Mouse (Mus musculus) heart, adult 18-20 months (tissue): Measurements from ENCODE around the gene Lrrc32. TPM values are rescaled to one million over a fixed set of nuclear protein-coding genes. Genes with fewer than 3 reads are reported as not detected.

Experiments
- DNase-seq, 2 experiments: peaks; one replicate each; pipeline ENCODE4 v3.0.0; 2021 to 2022; ENCODE audit warnings: mixed read lengths in 1 of 2
- long read RNA-seq, 2 experiments: library from polyadenylated mRNA; stranded (forward); transcript quantifications; one replicate each; pipeline ENCODE4 v2.0.0; 2021
- total RNA-seq, 2 experiments: library from RNA; stranded (reverse); gene quantifications; 2 replicates each; pipeline ENCODE4 v1.2.3; 2021

The Lrrc32 gene
- total RNA-seq = 1 to 10 TPM; 7.5 to 8.0 TPM
- long read RNA-seq, experiment 1, full-length matches to known transcripts = 8 of 9 reads
- long read RNA-seq, experiment 1, partial matches to known transcripts = 0 of 9 reads
- long read RNA-seq, experiment 1, other reads (novel, unspliced or antisense) = 1 of 9 reads
- long read RNA-seq, experiment 2, full-length matches to known transcripts = 4 of 6 reads
- long read RNA-seq, experiment 2, partial matches to known transcripts = 0 of 6 reads
- long read RNA-seq, experiment 2, other reads (novel, unspliced or antisense) = 2 of 6 reads

DNA sequence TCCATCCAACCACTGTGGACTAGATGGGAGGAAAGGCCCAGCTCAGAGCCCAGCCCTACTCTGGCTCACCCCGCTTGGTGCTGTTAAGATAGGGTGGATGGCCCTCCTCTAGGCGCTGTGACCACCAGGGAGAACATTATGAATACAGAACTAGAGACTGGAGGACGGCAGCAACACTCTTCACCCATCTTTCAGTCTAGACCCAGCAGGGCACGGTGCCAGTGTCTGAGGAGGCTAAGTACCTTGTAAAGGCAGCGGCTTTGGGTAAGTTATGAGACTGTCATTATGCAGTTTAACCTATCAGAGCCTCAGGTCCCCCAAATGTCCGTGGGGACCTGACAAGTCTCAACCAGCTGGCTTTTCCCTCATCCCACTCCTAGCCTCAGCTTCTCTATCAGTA lies at the start of gene Lrrc32:
Lrrc32 (plus strand) TSS at position 153 of the 400 bp plus-strand sequence.
- peak in 1 of 2 experiments; percentile 19 for DNase-seq

DNA sequence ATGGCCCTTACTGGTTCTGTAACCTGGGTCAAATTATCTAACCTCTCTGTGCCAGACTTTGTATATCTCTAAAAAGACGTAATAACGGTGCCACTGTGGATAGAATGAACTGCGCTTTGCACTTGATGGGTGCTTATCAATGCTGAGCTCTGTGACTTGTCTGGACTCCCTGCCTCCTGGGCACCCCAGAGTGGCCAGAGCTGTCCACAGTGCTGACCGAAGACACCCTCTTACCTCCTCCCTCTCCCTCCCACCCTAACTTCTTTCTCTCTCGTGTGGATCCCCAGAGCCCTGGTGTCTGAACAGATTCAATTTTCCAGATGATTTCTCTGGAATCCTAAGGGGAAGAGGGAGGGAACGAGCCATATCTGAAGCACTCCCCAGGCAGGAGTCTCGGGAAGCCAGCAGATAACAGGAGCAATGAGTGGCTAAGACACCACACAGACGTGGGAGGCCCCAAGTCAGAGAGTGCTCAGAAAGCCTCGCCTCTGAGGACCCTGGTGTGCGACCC lies 49.1 kb upstream of the Lrrc32 start, which contains the start of gene Gucy2d:
Gucy2d (plus strand) TSS at position 461 of the 511 bp plus-strand sequence.
- DNase-seq = no peak

DNA sequence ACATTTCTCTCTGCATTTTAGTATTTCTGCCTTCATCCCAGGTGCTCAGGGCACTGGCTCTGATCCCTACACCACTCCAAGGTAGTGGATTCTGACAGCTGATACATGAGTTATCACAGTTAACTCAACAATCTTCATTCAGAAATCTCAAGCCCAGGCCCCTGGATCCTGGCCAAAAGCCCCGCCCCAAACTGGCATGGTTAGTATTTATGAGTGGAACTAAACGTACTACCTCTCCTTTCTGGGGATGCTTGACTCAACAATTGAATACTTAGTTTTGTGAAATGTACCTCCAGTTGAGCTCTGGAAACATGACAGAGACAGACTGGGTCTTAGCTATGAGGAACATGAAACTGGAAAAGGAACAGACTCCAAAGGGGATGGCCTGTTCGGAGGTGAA lies 42.2 kb upstream of the Lrrc32 start:
- no peak for DNase-seq

DNA sequence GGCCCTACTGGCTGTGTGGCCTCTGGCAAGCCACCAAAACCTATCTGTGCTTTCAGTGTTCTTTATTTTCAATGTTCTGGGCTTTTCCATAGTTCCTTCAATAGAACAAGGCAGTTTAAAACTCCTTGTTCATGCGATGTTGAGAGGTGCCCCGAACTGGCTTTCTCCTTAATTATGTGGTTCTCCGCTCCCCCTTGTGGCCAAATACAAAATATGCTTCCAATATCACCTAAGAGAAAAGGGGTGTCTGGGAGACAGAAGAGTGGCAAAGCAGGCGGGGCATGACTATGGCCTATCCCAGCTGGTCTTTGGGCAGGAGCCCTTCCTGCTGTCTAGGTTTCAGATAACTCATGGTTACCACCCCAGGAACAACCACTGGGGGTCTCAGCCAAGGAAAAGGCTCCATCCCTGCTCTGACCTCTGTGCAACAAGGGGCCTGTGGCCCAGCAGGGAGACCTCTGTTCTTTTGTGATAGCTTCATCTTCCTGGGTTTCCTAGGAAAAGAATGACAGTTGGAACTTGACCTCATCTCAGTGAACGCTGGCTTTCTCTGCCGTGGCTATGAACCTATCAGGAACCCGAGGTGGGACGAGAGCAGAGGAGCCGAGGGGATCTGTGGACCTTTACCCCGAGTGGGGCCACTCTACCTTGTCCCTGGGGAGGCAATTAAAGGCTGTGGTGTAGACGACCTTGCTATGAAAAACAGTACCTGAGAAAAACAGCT lies 41.3 kb upstream of the Lrrc32 start:
- DNase-seq = peak; percentile 22 to 55

DNA sequence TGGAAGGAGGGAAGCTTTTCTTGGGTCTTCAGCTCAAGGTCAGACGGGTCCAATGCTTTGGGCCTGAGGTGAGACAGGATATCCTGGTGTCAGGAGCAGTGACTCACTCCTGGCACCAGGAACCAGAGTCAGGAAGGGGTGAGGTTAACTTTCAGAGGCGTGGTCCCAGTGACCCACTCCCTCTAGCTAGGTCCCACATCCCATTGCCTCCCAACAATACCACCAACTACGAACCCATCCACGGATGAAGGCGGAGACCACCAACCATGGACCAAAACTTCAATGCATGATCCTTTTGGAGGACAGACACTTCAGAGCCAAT lies 40.8 kb upstream of the Lrrc32 start:
- DNase-seq = peak in 1 of 2 experiments; percentile 35

DNA sequence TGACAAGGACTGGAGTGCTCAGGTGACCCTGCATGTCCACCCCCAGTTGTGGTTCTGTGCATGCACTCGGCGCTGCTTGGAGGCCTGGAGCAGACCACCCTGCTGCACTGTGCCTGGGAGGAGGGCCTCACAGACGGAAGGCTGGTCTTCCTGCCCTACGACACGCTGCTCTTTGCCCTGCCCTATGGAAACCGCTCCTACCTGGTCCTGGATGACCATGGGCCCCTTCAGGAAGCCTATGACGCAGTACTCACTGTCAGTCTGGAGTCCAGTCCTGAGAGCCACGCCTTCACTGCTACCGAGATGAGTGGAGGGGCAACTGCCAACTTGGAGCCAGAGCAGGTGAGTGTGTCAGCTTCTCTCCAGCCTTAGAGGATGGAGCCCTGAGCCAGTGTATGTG lies 39.4 kb upstream of the Lrrc32 start:
- no peak for DNase-seq

DNA sequence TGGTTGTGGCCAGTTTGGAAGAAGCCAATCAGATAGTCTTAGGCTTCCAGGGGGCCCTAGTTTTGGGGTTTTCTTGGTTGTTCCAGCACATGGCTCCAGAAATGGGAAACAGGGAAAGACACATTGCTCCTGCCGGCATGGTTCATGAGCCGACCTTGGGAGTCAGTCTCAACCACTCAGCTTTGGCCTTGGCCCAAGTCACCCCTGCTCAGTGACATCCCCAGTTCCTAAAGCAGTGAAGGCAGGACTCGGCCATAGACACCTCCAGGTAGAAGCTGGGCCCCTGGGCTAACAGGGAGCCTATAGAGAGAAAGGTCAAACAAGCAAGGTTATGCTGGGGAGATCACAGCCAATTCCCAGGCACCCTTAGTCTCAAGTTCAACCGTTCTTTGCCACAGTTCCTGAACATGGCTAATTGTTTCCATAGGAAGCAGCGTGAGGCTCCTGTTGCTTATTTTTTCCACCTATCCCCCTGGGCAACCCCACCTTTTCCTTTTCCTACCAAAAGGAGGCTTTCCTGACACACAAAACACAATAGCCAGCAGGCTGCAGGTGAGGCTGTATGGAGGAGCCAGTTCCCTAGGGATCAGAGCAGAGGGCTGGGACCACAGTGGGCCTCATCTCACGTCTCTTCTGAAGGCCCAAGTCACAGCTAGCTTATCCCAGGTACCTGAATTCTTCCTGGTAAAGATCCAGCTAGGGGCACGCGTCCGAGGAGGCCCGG lies 34.5 kb upstream of the Lrrc32 start:
- DNase-seq = peak in 1 of 2 experiments; percentile 29

DNA sequence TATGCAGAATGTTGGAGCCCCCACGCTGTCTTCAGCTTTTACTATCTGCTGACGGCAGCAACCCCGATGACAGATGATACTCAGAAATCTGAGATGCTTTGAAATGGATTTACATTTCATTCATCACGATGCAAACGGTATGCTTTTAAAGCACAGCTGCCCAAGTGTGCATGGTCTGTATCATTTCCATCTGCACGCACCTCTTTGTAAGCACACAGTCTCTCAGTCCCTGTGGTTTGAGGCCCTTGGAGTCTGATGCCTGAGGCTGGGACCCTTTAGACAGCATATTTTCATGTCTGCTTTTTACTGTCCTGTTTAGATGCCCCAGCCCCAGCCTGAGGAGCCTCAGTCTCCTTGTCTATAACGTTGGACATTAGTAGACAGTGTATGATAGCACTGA lies 28.8 kb upstream of the Lrrc32 start:
- no peak for DNase-seq

DNA sequence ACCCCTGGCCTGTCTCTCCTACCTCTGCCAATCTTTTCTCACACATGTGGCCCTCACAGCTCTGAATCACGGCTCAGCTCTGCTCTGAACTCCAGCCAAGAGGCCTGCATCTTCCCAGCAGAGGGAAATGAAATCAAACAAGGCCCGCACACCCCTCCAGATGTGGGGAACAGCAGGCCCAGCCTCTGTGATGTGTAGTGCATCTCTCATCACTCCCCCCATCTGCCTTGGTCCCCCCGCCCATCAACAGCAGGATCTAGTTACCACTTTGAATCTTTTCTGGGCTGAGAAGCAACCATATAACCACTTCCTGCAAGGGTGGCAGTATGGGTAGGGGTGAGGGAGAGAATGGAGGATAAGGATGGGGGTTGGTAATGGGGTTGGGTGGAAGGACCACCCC lies 20.0 kb upstream of the Lrrc32 start:
- no peak for DNase-seq

DNA sequence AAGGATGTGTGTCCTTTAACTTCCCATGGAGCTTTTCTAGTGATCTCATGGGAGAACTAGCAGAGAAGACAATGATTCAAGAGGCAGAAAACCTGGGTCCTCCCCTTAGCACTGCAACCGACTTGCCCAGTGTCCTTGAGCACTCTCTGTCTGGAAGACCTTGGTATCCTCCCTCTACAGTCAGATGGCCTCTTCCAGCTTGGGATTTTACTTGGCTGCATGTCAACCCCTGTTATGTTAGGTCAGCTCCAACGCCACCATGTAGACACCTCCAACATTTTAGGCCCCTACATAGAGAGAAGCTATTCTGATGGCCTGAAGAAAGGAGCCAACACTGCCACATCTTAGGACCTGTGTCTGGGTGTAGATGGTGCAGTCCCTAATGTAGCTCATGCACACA lies 16.6 kb upstream of the Lrrc32 start:
- no peak for DNase-seq

DNA sequence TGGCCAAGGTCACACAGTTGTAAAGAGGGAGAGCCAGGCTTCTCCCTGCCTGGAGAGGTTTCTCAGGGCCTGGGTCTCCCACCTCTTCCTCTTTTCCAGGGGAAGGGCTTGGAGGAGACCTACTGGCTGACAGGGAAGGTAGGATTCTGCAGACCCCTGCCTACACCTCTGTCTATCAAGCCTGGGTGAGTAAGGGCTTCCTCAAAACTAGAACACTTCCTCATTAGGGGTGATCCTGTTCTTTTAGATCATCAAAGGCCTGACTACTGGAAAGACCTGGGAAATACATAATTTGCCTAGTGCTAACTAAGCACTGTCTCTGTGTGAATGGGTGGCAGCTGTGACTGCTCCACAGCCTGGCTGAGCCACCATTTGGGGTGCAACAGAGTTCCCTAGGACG lies 14.5 kb upstream of the Lrrc32 start:
- DNase-seq = no peak

DNA sequence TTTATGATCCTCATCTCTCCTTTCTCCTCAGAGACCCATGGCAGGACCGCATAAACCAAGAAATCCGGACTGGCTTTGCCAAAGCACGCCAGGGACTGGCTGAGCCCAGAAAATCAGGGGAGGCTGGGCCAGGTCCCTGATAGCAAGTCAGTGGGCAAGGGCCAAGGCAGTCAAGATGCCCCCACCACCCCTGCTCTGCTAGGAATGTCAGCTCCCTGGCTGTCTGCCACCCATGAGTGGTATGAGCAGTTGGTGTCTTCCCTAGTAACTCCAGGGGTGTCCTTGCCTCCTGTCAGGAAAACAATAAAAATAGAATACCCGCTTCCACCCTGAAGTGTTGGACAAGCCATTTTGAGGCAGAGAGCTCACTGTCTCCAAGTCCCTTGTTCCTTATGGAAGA lies 11.9 kb upstream of the Lrrc32 start:
- no peak for DNase-seq

DNA sequence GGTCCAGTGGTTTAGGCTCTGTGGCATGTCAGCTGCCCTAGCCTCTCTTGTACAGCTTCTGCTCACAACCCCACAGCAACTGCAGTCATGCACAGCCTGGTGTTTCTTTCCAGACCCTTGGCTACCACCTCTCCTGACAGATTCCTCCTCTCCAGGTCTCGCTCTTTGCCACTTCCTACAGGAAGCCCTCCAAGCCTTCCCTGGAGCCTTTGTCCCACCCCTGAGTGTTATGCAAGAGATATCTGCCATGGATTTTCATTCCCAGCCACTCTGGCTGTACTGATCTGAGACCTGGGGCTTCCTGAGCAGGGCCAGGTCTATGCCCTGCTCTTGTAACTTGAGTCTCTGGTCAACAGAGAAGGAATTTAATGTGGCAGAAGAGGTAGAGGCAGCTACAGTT lies 8.6 kb upstream of the Lrrc32 start:
- DNase-seq = no peak

DNA sequence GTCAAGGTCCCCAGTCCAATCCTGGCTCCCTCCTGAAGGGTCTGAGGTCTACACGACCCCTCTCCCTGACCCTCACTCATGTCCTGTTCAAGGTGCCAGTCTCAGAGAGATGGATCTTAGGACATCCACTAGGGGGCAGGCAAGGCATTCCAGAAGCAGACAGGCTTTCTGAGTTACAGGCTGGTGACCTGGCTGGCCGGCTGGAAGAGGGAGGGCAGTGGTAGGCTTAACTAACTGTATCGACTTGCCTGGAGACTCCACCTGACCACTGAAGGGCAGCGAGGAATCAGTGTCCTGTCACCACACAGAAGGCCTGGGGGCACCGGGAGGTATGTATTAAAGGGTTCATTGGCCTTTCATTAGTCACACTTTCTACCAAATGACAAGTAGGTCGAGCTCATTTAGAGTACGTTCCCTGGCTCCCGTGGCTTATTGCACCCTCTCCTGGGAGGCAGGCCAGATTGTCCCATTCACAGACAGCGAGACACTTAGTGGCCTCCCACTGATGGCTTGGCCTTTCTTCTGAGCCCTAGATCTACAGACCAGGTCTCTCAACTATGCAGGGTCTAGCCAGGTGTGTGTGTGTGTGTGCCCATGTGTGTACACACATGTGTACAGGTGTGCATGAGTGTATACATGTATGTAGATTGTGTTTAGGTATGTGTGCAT lies 7.9 kb upstream of the Lrrc32 start:
- peak; percentile 88 to 93 for DNase-seq

DNA sequence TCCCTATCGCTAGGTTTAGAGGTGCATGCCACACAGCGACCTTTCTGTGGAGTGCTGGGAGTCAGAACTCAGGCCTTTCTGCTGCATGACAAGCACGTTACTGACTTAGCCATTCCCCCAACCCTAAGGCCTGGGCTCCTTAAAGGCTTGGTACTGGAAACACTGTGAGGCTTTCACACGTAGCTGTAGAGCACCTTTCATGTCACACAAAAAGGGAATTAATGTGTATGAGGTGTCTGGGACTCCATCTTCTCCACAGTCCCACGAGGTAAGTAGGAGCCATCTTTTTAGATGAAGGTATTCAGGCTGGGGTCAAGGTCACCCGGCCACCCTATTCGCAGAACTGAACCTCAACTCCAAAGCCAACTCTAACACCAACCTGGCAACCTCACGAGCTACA lies 7.2 kb upstream of the Lrrc32 start:
- DNase-seq = peak in 1 of 2 experiments; percentile 13

DNA sequence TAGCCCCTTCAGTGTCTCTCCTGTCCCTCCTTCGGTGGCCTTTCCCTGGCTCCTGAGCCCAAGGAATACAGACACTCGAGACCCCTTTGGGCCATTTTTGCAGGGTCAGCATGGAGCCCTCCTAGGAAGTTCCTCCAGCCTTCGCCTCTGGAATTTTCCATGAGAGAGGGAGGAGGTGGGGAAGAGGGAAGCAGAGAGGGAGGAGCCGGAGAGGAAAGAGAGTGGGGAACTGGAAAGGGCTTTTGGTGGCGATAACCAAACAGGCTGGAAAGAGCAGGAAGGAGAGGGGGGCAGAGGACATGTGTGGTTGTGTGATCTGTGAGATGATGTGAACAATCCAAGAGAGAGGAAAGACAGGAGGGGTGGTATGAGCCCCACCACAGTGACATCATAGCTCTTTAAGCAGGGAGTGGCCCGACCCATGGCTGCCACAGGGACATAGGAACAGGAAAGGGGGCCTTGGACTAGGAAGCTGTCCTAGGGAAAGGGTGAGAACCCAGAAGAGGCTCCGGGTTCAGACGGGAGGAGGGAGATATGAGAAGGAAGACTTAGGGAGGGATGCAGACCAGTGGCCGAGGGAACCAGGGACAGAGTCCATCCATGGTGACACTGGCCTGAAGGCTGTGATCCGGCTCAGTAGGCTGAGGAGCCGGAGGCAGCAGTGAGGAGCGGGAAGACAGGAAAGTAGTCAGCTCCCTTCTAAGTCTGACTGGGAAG lies 6.4 kb upstream of the Lrrc32 start:
- DNase-seq = peak; percentile 68 to 73

DNA sequence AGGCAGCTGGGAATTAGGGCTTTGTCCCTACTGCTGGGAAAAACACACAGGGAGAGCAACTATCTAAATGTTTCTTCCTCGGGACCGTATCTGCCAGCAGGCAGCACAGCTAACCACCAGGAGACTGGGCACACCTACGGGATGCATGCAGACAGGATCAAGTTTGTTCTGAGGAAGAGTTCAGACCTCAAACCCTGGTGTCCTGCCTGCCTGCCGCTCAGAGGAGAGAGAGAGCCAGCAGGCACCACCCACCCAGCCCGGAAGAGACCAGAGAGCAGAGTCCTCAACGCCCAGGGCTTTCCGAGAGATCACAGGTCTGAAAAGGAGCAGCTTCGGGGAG lies 5.8 kb upstream of the Lrrc32 start:
- peak; percentile 36 to 51 for DNase-seq

DNA sequence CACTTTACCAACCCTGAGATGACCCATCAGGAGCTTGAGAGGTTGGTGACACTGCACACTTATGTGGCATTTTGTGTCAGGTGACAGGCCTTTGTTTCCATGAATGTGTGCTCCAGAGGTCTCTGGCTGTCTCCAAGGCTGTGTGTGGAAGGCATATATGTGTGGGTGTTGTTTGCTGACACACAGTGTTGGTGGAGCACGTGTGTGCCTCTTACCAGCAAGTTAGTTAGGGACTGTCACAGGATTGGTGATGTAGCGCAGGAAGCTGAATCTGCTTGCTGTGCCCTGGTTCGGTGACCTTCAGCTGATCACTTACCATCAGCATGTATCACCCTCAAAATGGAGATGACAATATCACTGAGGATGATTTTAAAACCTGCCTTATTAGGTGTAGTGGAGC lies 4.2 kb upstream of the Lrrc32 start:
- no peak for DNase-seq

DNA sequence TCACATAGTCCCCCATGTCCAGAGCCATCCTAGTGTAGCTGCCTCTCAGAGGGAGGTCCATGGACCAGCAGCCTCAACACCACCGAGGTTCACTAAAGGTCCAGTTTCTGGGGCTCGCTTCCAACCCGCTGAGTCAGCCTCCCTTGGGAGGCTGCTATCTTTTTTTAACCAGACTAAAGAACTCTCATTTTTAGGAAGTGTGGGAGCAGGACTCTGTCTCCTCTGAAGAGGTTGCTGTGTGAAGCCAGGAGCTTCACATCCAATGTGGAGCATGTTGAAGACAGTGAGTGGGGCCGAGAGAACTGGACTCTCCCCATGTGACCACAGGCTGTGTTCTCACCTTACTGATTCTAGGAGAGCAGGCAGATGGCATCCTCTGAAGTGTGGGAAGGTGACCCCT lies 3.6 kb upstream of the Lrrc32 start:
- DNase-seq = peak; percentile 65 to 70

DNA sequence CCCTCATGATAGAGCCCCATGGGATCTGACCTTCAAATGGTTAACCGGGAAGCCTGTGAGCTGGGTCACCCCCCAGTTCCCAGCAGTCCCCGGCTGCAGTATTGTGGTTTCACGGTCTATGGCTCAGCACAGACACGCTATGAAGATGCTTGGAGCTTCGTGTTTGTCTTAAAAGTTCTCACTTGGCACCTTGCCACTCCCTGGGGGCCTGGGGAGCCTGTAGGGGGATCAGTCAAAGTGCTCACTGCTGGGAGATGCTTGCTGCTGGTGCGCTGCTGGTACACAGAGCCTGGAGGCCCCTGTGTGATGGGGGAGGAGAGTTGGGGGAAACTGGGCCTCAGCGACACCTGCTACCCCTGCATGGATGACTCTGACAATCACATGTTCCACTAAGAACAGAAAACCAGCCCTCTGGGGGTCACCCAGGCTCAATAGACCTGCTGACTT lies 2.6 kb upstream of the Lrrc32 start:
- DNase-seq = no peak

DNA sequence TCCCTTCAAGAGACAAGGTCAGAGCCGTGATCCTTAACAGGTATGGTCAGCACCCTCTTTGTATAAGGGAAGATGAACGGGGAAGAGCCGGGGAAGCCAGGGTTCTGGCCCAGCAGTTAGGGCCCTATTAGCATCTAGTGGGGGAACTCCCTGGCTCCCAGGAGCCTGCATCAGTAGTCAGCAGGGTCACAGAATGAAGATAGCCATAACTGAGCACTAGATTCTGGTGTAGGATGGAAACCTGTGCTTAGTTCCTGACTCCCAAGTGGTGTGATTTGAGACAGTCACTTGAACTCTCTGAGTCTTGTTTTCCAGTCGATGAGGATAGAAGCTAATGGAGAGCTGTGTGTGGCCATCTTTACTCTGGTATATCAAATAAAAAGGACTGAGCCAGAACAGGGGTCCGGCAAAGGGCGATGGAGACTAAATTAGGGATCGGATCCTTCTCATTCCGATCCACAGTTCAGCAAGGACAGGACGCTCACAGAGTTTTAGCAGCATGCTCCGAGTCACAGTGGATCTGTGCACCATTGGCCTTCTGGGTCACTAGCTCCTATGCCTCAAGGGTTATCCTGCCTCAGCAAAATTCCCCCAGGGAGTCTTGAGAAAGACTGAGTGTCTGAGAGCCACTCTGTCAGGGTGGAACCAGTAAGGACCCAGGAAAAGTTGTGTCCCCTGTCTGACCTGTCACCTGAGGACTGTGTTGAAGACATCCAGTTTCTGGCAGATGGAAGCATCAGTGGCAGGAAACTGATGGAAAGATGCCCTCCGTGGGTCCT lies 1.7 kb upstream of the Lrrc32 start:
- no peak for DNase-seq
